Mouse (Mus musculus): ENCODE data around the gene Ralbp1. TPM values are rescaled to one million over a fixed set of nuclear protein-coding genes. Genes with fewer than 3 reads are reported as not detected.

Ralbp1 gene
- polyA plus RNA-seq, 1 experiment from 2014 or later: 42.9 TPM

GRCm38 (mm10) chr17:65921975-65922374, 36.4 kb upstream of the Ralbp1 start:
- no peak overlapping the region for H3K27ac ChIP-seq (ENCODE audit: low read depth, low read length)
- DNase-seq (ENCODE audit: low spot score) (no peak), ATAC-seq (no peak)
- H3K4me3 ChIP-seq (ENCODE audit: low read depth, low read length): no peak overlapping the region
- no peak overlapping the region for H3K9ac ChIP-seq (ENCODE audit: low read length)
- H3K36me3 ChIP-seq (ENCODE audit: control insufficient read depth, insufficient read depth, low read length): peaks cover 52% of the 10 kb centered on the region
- H3K27me3 ChIP-seq (replicated peaks; ENCODE audit: control insufficient read depth, insufficient read depth, low read length): no peaks in the 10 kb centered on the region
- 71% methylated on average over 6 of the region's 6 CpGs for WGBS
- H3K9me3 ChIP-seq (replicated peaks; ENCODE audit: control insufficient read depth, low read length): no peaks in the 10 kb centered on the region
- no peaks in the 10 kb centered on the region for H3K4me1 ChIP-seq (ENCODE audit: control insufficient read depth, insufficient read depth, low read length)
- no peak overlapping the region for H3K4me2 ChIP-seq (ENCODE audit: low read length)

- H3K9ac ChIP-seq (ENCODE audit: low read length): no peak overlapping the region
- no peaks in the 10 kb centered on the region for H3K27me3 ChIP-seq (replicated peaks; ENCODE audit: control insufficient read depth, insufficient read depth, low read length)
- H3K4me1 ChIP-seq (ENCODE audit: control insufficient read depth, insufficient read depth, low read length): peaks cover 9% of the 10 kb centered on the region
- ATAC-seq (no peak), DNase-seq (ENCODE audit: low spot score) (no peak)
- no peaks in the 10 kb centered on the region for H3K9me3 ChIP-seq (replicated peaks; ENCODE audit: control insufficient read depth, low read length)
- H3K36me3 ChIP-seq (ENCODE audit: control insufficient read depth, insufficient read depth, low read length): peaks cover 28% of the 10 kb centered on the region
- no peak overlapping the region for H3K4me3 ChIP-seq (ENCODE audit: low read depth, low read length)
- H3K4me2 ChIP-seq (ENCODE audit: low read length): no peak overlapping the region
- whole genome bisulfite sequencing: 80% methylated on average over 3 of the region's 3 CpGs
- H3K27ac ChIP-seq (ENCODE audit: low read depth, low read length): no peak overlapping the region
These were observed 33.6 kb upstream of the Ralbp1 start for GRCm38 (mm10) chr17:65919235-65919634.

GRCm38 (mm10) chr17:65916135-65916668, 30.6 kb upstream of the Ralbp1 start:
- Histone ChIP-seq H3K9ac (ENCODE audit: low read length) (no peak overlapping the region), H3K27ac (ENCODE audit: low read depth, low read length) (peak overlapping the region; percentile 84), H3K4me2 (ENCODE audit: low read length) (peak overlapping the region; percentile 25; the same call in 1 of the 2 replicates), H3K36me3 (ENCODE audit: control insufficient read depth, insufficient read depth, low read length) (peaks cover 4% of the 10 kb centered on the region; the same call in 1 of the 2 replicates), H3K4me1 (ENCODE audit: control insufficient read depth, insufficient read depth, low read length) (peaks cover 9% of the 10 kb centered on the region), H3K27me3 (replicated peaks; ENCODE audit: control insufficient read depth, insufficient read depth, low read length) (no peaks in the 10 kb centered on the region), H3K4me3 (ENCODE audit: low read depth, low read length) (no peak overlapping the region), H3K9me3 (replicated peaks; ENCODE audit: control insufficient read depth, low read length) (no peaks in the 10 kb centered on the region)
- under 1% methylated on average over 8 of the region's 8 CpGs for WGBS
- DNase-seq (ENCODE audit: low spot score): peak; percentile 91
- peak; percentile 93 for ATAC-seq

- ATAC-seq (peak; percentile 30; the same call in 1 of the 2 replicates), DNase-seq (ENCODE audit: low spot score) (peak; percentile 51)
- no peak overlapping the region for H3K27ac ChIP-seq (ENCODE audit: low read depth, low read length)
- H3K4me2 ChIP-seq (ENCODE audit: low read length): no peak overlapping the region
- H3K4me1 ChIP-seq (ENCODE audit: control insufficient read depth, insufficient read depth, low read length): peaks cover 9% of the 10 kb centered on the region
- H3K9ac ChIP-seq (ENCODE audit: low read length): no peak overlapping the region
- H3K36me3 ChIP-seq (ENCODE audit: control insufficient read depth, insufficient read depth, low read length): peaks cover 2% of the 10 kb centered on the region; the same call in 1 of the 2 replicates
- H3K9me3 ChIP-seq (replicated peaks; ENCODE audit: control insufficient read depth, low read length): no peaks in the 10 kb centered on the region
- no peak overlapping the region for H3K4me3 ChIP-seq (ENCODE audit: low read depth, low read length)
- no peaks in the 10 kb centered on the region for H3K27me3 ChIP-seq (replicated peaks; ENCODE audit: control insufficient read depth, insufficient read depth, low read length)
- WGBS: 9% methylated on average over 6 of the region's 6 CpGs
These were observed 28.5 kb upstream of the Ralbp1 start for GRCm38 (mm10) chr17:65914083-65914482.

DNA sequence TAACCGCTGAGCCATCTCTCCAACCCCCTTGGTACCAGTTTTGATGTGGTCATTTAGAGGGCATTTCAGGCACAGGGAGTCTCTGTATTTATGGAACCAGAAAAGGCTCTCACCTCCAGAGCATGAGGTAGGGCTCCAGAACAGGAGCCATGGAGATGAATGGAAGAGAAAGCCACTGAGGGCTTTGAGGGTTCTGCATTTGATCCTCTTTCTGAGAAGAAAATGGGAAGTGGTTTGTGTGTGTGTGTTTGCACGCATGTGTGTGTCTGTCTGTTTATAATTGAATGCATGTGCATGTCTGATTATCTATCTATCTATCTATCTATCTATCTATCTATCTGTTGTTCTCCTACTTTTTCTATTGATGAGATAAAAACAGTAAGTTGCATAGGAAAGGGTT, 26.6 kb upstream of the Ralbp1 start:
- Histone ChIP-seq H3K9ac (ENCODE audit: low read length) (no peak overlapping the region), H3K4me3 (ENCODE audit: low read depth, low read length) (no peak overlapping the region), H3K36me3 (ENCODE audit: control insufficient read depth, insufficient read depth, low read length) (no peaks in the 10 kb centered on the region), H3K4me2 (ENCODE audit: low read length) (no peak overlapping the region), H3K27ac (ENCODE audit: low read depth, low read length) (no peak overlapping the region), H3K9me3 (replicated peaks; ENCODE audit: control insufficient read depth, low read length) (no peaks in the 10 kb centered on the region), H3K4me1 (ENCODE audit: control insufficient read depth, insufficient read depth, low read length) (peaks cover 9% of the 10 kb centered on the region), H3K27me3 (replicated peaks; ENCODE audit: control insufficient read depth, insufficient read depth, low read length) (no peaks in the 10 kb centered on the region)
- ATAC-seq (no peak), DNase-seq (ENCODE audit: low spot score) (no peak)
- WGBS: 91% methylated on average over 2 of the region's 2 CpGs

DNA sequence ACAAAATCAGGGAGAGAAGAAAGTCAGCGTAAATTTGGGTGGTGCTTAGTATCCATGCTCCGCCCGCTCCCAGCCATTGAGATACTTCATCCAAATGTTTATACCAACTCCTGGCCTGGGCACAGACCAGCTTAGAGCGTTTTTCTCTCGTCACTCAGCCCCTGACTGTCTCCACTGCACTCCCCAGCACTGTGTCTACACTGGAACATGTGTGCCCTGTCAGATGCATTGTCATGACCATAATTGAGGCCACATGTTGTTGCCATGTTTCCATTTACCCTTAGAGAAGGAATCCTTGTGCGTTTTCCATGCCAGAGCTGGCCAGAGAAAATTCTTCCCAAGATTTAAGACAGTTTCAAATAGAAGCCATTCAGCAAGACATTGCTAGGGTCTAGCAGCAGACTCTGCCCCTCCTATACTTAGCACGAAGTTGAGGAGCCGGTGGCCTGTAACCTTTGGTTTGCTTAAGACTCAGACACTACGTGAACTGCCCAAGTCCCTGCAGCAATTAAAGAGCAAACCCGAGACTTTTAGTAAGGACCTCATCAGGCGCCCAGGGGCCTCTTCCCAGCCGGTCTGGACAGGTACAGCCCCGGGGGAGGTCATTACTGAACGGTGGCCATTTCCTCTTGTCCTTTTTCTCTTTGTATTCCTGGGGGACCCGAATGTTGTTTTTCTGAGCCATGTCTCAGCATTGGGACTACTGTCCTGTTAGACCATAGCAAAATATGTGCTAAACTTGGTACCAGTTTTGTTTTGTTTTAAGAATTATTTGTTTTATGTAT, 25.9 kb upstream of the Ralbp1 start:
- 89% methylated on average over 15 of the region's 15 CpGs for WGBS
- DNase-seq (ENCODE audit: low spot score): no peak

GRCm38 (mm10) chr17:65908270-65908669, 22.7 kb upstream of the Ralbp1 start:
- DNase-seq (ENCODE audit: low spot score) (no peak), ATAC-seq (no peak)
- no peak overlapping the region for H3K9ac ChIP-seq (ENCODE audit: low read length)
- no peaks in the 10 kb centered on the region for H3K4me1 ChIP-seq (ENCODE audit: control insufficient read depth, insufficient read depth, low read length)
- no peak overlapping the region for H3K27ac ChIP-seq (ENCODE audit: low read depth, low read length)
- H3K4me3 ChIP-seq (ENCODE audit: low read depth, low read length): no peak overlapping the region
- H3K36me3 ChIP-seq (ENCODE audit: control insufficient read depth, insufficient read depth, low read length): no peaks in the 10 kb centered on the region
- no peak overlapping the region for H3K4me2 ChIP-seq (ENCODE audit: low read length)
- H3K27me3 ChIP-seq (replicated peaks; ENCODE audit: control insufficient read depth, insufficient read depth, low read length): no peaks in the 10 kb centered on the region
- H3K9me3 ChIP-seq (replicated peaks; ENCODE audit: control insufficient read depth, low read length): peaks cover 3% of the 10 kb centered on the region; the same call in 1 of the 2 replicates

More for the DNA sequence above, 25.9 kb upstream of the Ralbp1 start:
- no peaks in the 10 kb centered on the region for H3K9me3 ChIP-seq (replicated peaks; ENCODE audit: control insufficient read depth, low read length)
- no peak overlapping the region for H3K27ac ChIP-seq (ENCODE audit: low read depth, low read length)
- H3K4me2 ChIP-seq (ENCODE audit: low read length): no peak overlapping the region
- no peak overlapping the region for H3K4me3 ChIP-seq (ENCODE audit: low read depth, low read length)
- ATAC-seq: no peak
- no peak overlapping the region for H3K9ac ChIP-seq (ENCODE audit: low read length)
- peaks cover 9% of the 10 kb centered on the region for H3K4me1 ChIP-seq (ENCODE audit: control insufficient read depth, insufficient read depth, low read length)
- no peaks in the 10 kb centered on the region for H3K27me3 ChIP-seq (replicated peaks; ENCODE audit: control insufficient read depth, insufficient read depth, low read length)
- H3K36me3 ChIP-seq (ENCODE audit: control insufficient read depth, insufficient read depth, low read length): no peaks in the 10 kb centered on the region

DNA sequence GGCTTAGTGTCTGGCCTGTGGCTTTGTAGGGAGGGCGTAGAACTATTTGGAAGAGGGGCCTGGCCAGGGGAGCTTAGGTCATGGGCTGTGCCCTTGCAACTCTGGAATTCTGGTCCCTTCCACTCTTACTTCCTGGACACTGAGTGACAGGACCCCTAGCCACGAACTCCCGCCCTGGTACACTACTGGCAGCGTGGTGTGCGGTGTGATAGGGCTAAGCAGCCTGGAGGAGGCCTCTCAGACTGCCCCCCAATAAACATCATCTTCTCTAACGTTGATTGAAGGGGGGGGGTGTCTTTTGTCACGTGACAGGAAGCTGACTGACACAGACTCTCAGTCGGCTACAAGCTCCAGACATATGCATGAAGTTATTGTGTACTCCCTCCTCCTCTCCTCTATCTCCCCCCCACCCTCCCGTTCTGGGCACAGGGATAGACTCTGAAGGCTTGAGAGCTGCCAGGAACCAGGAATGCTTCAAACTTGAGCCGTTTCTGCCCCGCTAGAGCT, 21.4 kb upstream of the Ralbp1 start:
- WGBS: 70% methylated on average over 11 of the region's 11 CpGs
- H3K27ac ChIP-seq (ENCODE audit: low read depth, low read length): no peak overlapping the region
- no peaks in the 10 kb centered on the region for H3K4me1 ChIP-seq (ENCODE audit: control insufficient read depth, insufficient read depth, low read length)
- H3K9ac ChIP-seq (ENCODE audit: low read length): no peak overlapping the region
- no peak overlapping the region for H3K4me3 ChIP-seq (ENCODE audit: low read depth, low read length)
- DNase-seq (ENCODE audit: low spot score): no peak
- H3K9me3 ChIP-seq (replicated peaks; ENCODE audit: control insufficient read depth, low read length): peaks cover 3% of the 10 kb centered on the region; the same call in 1 of the 2 replicates
- H3K27me3 ChIP-seq (replicated peaks; ENCODE audit: control insufficient read depth, insufficient read depth, low read length): no peaks in the 10 kb centered on the region
- peak; percentile 15; the same call in 1 of the 2 replicates for ATAC-seq
- H3K36me3 ChIP-seq (ENCODE audit: control insufficient read depth, insufficient read depth, low read length): no peaks in the 10 kb centered on the region
- no peak overlapping the region for H3K4me2 ChIP-seq (ENCODE audit: low read length)
